Mouse (Mus musculus) C2C12 (cell line): ENCODE results near the gene Irf4.

Experiments
- CTCF ChIP-seq: IDR thresholded peaks from one replicate; pipeline ENCODE4 v1.5.1; 2011; ENCODE audit not compliant: control insufficient read depth, insufficient read depth, insufficient read length
- FOSL1 ChIP-seq: IDR thresholded peaks from one replicate; pipeline ENCODE4 v1.8.0; 2011; ENCODE audit warnings: mild to moderate bottlenecking, low read length; ENCODE audit not compliant: poor library complexity, insufficient read depth, severe bottlenecking
- MAX ChIP-seq: IDR thresholded peaks from one replicate; pipeline ENCODE4 v1.6.1; 2011; ENCODE audit warnings: mild to moderate bottlenecking, control low read depth
- MYOD1 ChIP-seq: IDR thresholded peaks from one replicate; pipeline ENCODE4 v1.6.1; 2011; ENCODE audit warnings: low read depth; ENCODE audit not compliant: control insufficient read depth, insufficient read length

GRCm38 (mm10) chr13:30813464-30813863, 64.4 kb downstream of the Irf4 start:
- TF ChIP-seq CTCF, result no peak
- TF ChIP-seq MAX, result no peak
- no peak for TF ChIP-seq FOSL1
- TF ChIP-seq MYOD1, result no peak
